Mouse (Mus musculus): ENCODE data around the gene Ube2i.
A peak's percentile ranks its signal among the peaks of the same experiment; 100 is the strongest.

Ube2i gene

DNA sequence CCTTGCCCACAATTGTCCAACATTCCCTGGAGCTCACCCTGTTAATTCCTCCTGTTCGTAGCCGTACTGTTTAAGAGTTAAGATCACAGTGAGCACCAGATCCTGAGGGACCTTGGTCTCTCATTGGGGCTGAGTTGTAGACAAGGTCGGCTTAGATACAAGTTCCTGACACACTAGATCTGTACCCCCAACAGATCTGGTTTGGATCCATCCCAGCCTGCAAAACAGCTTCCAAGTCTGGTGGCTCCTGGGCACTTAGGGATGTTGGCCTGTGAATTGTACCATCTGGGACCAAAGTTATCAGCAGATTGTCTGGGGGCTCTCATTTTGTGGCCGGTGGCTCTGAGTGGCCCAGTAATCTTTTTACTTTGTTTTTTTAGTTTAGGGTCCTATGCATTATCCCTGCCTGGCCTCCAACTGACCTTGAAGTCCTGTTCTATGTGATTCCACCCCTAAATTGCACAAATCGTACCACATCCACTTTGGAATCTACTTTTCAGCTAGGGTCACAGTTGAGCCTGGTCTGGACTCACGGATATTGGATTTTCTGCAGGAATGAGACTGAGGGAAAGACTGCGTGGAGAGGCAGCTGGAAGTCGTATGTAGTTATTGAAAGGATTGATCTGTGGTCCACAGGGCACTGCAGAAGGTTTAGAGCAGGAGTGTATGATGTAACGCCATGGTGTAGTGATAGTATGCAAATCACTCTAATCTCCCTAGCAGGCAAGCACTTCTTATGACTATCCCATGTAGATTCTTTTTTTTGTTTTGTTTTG, at the start of gene Ube2i:
Gene Ube2i, minus strand, starts transcription at position 52 of the 776 bp plus-strand sequence.
- DNase-seq (ENCODE audit: low spot score), result no peak

DNA sequence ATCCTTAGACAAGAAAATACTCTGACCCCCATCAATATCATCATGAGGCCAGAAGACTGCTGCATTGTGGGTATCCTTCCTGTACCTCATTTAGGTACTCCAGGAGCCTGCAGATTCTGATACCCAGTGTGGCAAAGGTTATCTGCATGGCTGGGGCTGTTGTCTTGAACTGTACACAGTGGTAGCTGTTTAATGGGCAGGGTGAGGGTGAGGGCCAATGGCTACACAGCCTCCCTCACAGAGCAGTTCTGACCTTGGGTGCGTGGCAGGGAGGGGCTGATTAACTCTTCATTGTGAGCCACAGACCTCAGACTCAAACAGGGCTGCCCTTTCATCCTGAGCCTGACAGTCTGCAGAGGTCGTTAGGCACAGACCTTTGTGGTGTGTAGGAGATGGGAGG, 48.5 kb upstream of the Ube2i start:
- DNase-seq (ENCODE audit: low spot score), result no peak

GRCm38 (mm10) chr17:25320819-25321218, 46.4 kb upstream of the Ube2i start:
- no peak for DNase-seq (ENCODE audit: low spot score)

DNA sequence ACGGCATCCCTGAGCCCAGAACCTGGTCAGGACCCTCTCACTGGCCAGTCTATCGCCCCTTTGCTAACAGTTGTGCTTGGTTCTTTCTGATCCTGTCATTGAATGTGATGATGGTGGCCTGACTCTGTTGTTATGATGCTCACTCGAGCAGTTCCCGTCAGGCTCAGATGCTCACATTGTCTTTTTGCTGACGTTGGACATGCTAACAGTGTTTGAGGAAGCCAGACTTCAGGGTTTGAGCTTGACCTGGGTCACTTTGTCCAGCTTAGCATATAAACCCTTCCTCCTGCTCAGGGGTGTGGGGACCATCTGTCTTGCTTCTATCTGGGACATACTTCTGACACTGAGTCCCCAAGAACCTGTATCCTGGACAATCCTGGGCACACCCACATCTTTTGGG, 43.9 kb upstream of the Ube2i start, which contains the start of gene Prss29:
Gene Prss29, plus strand, starts transcription at position 301 of the 400 bp plus-strand sequence.
- no peak for DNase-seq (ENCODE audit: low spot score)

- DNase-seq (ENCODE audit: low spot score), result no peak
Measured at GRCm38 (mm10) chr17:25308346-25308745, 33.9 kb upstream of the Ube2i start, which contains the start of gene Prss28. TSS of gene Prss28 (plus strand) at chr17:25308646.

DNA sequence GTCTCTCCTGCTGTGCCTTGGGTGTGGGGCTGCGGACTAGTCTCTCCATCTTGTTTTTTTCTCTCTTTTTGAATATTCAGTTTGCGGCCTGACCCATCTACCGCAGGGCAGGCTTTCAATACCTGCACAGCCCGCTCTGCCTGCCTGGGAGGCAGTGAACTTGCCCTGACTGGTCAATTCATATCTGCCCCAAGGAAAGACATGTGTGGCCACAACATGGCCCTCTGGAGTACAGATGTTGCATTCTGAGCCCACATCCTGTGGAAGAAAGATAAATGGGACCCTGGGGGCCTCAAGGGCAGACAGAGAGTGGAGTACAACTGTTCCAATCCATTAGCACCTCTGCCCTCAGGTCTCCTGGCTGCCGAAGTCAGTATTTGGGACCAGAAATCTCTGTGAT, 23.7 kb upstream of the Ube2i start, which contains the start of gene Prss34:
Gene Prss34, plus strand, starts transcription at position 301 of the 400 bp plus-strand sequence.
- no peak for DNase-seq (ENCODE audit: low spot score)

GRCm38 (mm10) chr17:25294111-25294510, 19.7 kb upstream of the Ube2i start:
- no peak for DNase-seq (ENCODE audit: low spot score)

DNA sequence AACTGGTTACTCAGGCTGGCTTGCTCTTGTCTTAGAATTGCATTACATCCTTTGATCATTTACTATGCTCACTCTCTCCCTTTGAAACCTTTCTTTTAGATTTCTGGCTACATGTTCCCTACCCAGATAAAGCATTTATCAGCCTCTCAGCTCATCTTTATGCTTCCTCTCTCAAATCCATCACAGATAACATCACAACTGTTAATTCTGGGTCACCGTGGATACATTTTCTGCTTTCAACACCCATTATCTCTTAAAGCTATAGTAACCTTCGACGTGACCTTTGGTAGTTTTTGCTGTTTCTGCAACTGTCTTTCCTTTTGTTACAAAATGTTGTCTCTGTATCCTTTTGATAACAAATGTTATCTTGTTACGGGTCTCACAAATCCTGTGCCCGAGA, 19.1 kb upstream of the Ube2i start:
- no peak for DNase-seq (ENCODE audit: low spot score)

DNA sequence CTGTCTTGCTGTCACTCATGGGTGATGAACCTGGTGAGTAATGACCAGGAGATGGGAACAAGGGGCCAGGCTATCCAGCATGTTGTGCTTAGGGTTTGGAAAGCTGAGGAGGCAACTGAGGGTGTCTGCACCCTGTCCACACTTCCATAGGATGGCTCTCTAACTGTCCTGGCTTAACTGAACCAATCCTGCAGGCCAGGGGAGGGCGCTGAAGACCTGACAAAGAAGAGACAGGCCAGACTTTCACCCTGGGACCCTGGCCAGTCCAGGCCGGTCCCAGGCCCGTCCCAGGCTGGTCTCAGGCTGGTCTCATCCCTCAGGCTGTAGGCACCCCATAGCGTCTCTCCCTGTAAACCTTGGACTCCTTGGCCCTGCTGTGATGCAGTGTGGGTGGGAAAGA, 16.0 kb upstream of the Ube2i start:
- DNase-seq (ENCODE audit: low spot score), result no peak

DNA sequence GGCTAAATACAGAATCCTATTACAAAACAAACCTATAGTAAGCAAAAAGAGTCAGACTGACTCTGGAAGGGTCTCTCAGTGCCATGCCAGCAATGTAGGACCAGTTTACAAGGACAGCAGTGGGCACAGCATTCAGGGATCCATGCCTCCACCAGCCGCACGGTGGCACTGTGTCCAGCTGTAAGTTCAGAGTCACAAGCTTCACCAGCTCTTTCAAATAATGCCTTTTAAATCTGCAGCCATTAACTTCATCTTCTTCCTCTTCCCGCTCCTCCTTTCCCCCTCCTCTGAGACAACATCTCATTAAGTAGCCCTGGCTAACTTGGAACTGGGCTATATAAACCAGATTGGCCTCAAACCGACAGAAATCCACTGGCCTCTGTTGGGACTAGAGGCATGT, 14.4 kb upstream of the Ube2i start:
- DNase-seq (ENCODE audit: low spot score), result no peak

DNA sequence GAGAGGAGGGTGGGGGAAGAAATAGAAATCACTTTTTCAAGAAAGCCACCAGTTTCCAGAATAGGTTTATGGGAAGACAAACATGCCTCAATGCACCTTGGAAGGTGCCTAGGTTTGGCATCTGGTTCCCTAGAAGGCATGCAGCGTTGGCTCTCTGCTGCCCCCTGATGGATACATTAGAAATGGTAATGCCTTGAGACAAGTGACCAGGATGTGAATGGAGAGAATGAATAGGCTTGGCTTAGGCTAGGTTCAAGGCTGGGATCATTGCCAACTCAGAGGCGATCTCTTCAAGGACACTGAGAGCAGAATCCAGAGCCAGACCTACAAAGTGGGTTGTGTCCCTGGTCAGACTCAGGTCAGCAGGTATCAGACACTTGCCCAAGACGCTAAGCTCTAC, 10.6 kb upstream of the Ube2i start:
- DNase-seq (ENCODE audit: low spot score), result no peak

GRCm38 (mm10) chr17:25282133-25282532, 7.7 kb upstream of the Ube2i start:
- no peak for DNase-seq (ENCODE audit: low spot score)

DNA sequence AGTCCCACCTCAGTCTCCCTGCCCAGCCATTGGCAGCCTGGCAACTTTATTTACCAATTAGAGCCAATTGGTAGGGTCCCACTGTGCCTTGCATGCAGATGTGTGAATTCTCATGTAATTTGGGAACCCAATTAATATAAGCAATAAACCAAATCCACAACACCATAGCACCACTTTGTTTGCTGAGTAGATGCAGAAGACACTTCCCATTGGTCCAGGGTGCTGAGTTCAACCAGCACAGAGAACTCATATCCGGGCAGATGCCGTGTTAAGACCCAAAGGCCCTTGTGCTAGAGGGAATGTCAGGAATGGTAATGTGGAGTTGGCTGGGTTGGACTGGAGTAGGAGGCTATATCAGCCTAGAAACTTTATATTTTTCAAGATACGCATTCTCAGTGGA, 1.4 kb upstream of the Ube2i start:
- DNase-seq (ENCODE audit: low spot score), result no peak

GRCm38 (mm10) chr17:25273706-25274501, 518 bp downstream of the Ube2i start:
- DNase-seq (ENCODE audit: low spot score), result peak; percentile 95

GRCm38 (mm10) chr17:25272951-25273705, 1.3 kb downstream of the Ube2i start:
- DNase-seq (ENCODE audit: low spot score), result peak; percentile 87

DNA sequence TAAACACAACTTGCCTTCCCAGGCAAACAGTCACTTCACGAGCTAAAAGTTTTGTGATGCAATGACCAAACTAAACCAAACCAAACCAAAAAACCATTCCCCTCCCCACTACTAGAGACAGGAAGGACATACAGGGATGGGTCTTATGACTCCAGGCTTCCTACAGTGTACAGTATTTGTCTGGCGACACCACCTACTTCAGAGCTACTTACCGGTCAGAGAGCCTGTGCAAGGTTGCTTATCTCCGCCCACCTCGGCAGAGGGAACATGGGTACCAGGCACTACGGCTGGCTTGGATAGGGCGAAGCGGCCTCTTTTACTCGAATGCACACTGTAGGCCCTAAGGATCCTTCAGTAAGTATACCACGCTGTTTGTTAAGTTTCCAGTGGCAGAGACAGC, 2.1 kb downstream of the Ube2i start:
- no peak for DNase-seq (ENCODE audit: low spot score)

DNA sequence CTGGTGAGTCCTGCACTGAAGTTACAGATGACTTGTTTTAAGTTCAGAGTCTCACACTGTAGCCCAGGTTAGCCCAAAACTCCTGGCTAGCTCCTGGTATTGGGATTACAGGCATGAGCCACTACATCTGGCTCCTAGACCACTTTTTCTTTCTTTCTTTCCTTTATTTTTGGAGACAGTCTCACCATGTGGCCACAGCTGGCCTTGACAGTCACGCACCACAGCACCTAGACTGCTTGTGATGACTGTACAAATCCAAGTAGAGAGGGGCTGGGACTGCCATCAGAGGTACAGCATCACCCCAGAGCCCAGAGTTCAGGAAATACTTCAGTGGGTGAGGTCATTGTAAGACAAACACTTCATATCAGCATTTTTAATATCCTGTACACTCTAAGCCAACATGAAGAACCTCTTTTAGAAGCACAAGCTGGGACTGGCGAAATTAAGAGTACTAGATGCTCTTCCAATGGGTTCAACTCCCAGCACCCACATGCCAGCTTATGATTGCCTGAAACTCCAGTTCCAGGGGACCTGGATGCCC, 3.6 kb downstream of the Ube2i start:
- DNase-seq (ENCODE audit: low spot score), result no peak

- no peak for DNase-seq (ENCODE audit: low spot score)
Measured at GRCm38 (mm10) chr17:25264453-25264852, 10.0 kb downstream of the Ube2i start.

GRCm38 (mm10) chr17:25257804-25258261, 16.6 kb downstream of the Ube2i start:
- DNase-seq (ENCODE audit: low spot score), result no peak

GRCm38 (mm10) chr17:25256140-25256754, 18.2 kb downstream of the Ube2i start, which contains the start of gene Baiap3:
TSS of gene Baiap3 (minus strand) at chr17:25256364.
- DNase-seq (ENCODE audit: low spot score), result no peak

- no peak for DNase-seq (ENCODE audit: low spot score)
Measured at GRCm38 (mm10) chr17:25255110-25255509, 19.3 kb downstream of the Ube2i start.
